Mouse (Mus musculus): Measurements from ENCODE around the gene Ttbk1.

- TF ChIP-seq EP300 (optimal IDR thresholded peaks at IDR 0.05) (no peak), CTCF (IDR thresholded peaks at IDR 0.05; ENCODE audit: low read depth) (no peak)
These were observed 29.0 kb downstream of the Ttbk1 start for GRCm38 (mm10) chr17:46458439-46458838.
